Mouse (Mus musculus): ENCODE data around the gene Fam177a. TPM values are rescaled to one million over a fixed set of nuclear protein-coding genes. Genes with fewer than 3 reads are reported as not detected.
"Not testable (repeated sequence)": the region's sequence is repeated elsewhere in the genome, so short reads cannot be mapped to it uniquely, and the experiment has no call there.

The Fam177a gene
- 13.6 and 16.0 TPM in 2 replicates for polyA plus RNA-seq (2014; fragmentation: Nextera tagmentation; extraction: Ambion mirVana)

DNA sequence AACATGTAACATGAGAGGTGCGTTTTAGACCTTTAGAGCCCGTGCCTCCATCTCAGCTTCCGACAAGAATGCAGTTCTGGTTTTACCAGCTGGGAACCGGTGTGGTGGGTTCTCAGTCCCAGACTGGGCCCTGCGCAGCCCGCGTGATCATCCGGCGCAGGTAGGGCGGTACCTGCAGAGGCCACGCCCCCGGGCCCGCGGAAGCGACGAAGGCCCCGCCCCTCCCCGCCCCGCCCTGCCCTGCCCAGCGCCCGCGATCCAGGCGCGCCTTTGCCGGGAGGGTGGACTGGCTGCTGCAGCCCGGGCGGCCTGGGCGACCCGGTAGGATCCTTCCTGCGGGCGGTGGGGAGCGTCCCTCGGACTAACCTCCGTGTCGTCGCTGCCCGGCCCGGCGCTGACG, at the start of gene Fam177a:
Fam177a (plus strand) TSS at position 228 of the 400 bp plus-strand sequence.
- H3K4me3 ChIP-seq (ENCODE audit: low read depth, low read length); DNase-seq (ENCODE audit: low spot score, missing footprints); H3K9ac ChIP-seq (ENCODE audit: low read length); H3K27ac ChIP-seq (ENCODE audit: low read depth, low read length); H3K4me2 ChIP-seq; H3K9me3 ChIP-seq (ENCODE audit: control insufficient read depth, low read length); H3K4me1 ChIP-seq (ENCODE audit: control insufficient read depth, insufficient read depth, low read length); H3K27me3 ChIP-seq (ENCODE audit: control insufficient read depth, insufficient read depth, low read length); H3K36me3 ChIP-seq (ENCODE audit: control insufficient read depth, insufficient read depth, low read length): not testable (repeated sequence)
- ATAC-seq (ENCODE audit: low FRiP score): peak; percentile 96
- WGBS: no CpG with 5 or more reads among the region's 40 CpGs

- Histone ChIP-seq H3K27ac (ENCODE audit: low read depth, low read length) (no peak overlapping the region), H3K4me1 (ENCODE audit: control insufficient read depth, insufficient read depth, low read length) (no peaks in the 10 kb centered on the region), H3K9ac (ENCODE audit: low read length) (no peak overlapping the region), H3K4me3 (ENCODE audit: low read depth, low read length) (no peak overlapping the region), H3K36me3 (ENCODE audit: control insufficient read depth, insufficient read depth, low read length) (no peaks in the 10 kb centered on the region), H3K4me2 (no peak overlapping the region), H3K27me3 (ENCODE audit: control insufficient read depth, insufficient read depth, low read length) (peaks cover 2% of the 10 kb centered on the region; the same call in 1 of the 2 replicates), H3K9me3 (ENCODE audit: control insufficient read depth, low read length) (no peaks in the 10 kb centered on the region)
- DNase-seq (ENCODE audit: low spot score, missing footprints): no peak
- 100% methylated on average over 2 of the region's 2 CpGs for WGBS
- no peak for ATAC-seq (ENCODE audit: low FRiP score)
Observed at GRCm38 (mm10) chr12:55075296-55075695, 49.0 kb upstream of the Fam177a start.

DNA sequence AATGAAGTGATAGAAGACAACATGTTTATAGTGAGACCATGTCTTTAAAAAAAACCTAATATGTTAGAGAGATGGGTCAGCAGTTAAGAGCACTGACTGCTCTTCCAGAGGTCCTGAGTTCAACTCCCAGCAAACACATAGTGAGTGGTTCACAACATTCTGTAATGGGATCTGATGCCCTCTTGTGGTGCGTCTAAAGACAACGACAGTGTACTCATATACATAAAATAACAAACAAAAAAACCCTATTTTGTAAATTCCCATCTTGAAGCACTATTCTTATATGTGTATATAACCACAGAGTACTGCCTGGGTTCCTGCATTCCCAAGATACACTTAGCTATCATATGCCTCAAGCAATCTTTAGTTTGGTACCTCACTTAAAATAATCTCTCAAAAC, 45.6 kb upstream of the Fam177a start:
- not testable (repeated sequence) for H3K9me3 ChIP-seq (ENCODE audit: control insufficient read depth, low read length); DNase-seq (ENCODE audit: low spot score, missing footprints); H3K4me1 ChIP-seq (ENCODE audit: control insufficient read depth, insufficient read depth, low read length); H3K4me2 ChIP-seq; H3K36me3 ChIP-seq (ENCODE audit: control insufficient read depth, insufficient read depth, low read length); H3K27me3 ChIP-seq (ENCODE audit: control insufficient read depth, insufficient read depth, low read length); H3K27ac ChIP-seq (ENCODE audit: low read depth, low read length); ATAC-seq (ENCODE audit: low FRiP score); H3K4me3 ChIP-seq (ENCODE audit: low read depth, low read length); H3K9ac ChIP-seq (ENCODE audit: low read length)
- WGBS: 39% methylated on average over 2 of the region's 2 CpGs

- peak; percentile 100 for DNase-seq (ENCODE audit: low spot score, missing footprints)
- not testable (repeated sequence) for H3K27me3 ChIP-seq (ENCODE audit: control insufficient read depth, insufficient read depth, low read length)
- WGBS: under 1% methylated on average over 59 of the region's 60 CpGs
Observed at GRCm38 (mm10) chr12:55079726-55080600, 44.3 kb upstream of the Fam177a start, which contains the start of the genes 2700097O09Rik and Srp54a. Gene 2700097O09Rik (minus strand): TSS chr12:55080110. Gene Srp54a (plus strand): TSS chr12:55080262.

GRCm38 (mm10) chr12:55080601-55080942, 43.7 kb upstream of the Fam177a start:
- WGBS: 0% methylated on average over 25 of the region's 25 CpGs
- Histone ChIP-seq H3K4me2 (peak overlapping the region; percentile 41), H3K4me3 (ENCODE audit: low read depth, low read length) (peak overlapping the region; percentile 55), H3K9ac (ENCODE audit: low read length) (peak overlapping the region; percentile 61)
- not testable (repeated sequence) for DNase-seq (ENCODE audit: low spot score, missing footprints); H3K27ac ChIP-seq (ENCODE audit: low read depth, low read length); H3K27me3 ChIP-seq (ENCODE audit: control insufficient read depth, insufficient read depth, low read length); H3K4me1 ChIP-seq (ENCODE audit: control insufficient read depth, insufficient read depth, low read length); ATAC-seq (ENCODE audit: low FRiP score); H3K9me3 ChIP-seq (ENCODE audit: control insufficient read depth, low read length); H3K36me3 ChIP-seq (ENCODE audit: control insufficient read depth, insufficient read depth, low read length)

More at GRCm38 (mm10) chr12:55079726-55080600, 44.3 kb upstream of the Fam177a start, which contains the start of the genes 2700097O09Rik and Srp54a:
- not testable (repeated sequence) for H3K9me3 ChIP-seq (ENCODE audit: control insufficient read depth, low read length); H3K36me3 ChIP-seq (ENCODE audit: control insufficient read depth, insufficient read depth, low read length); H3K4me1 ChIP-seq (ENCODE audit: control insufficient read depth, insufficient read depth, low read length)
- H3K27ac ChIP-seq (ENCODE audit: low read depth, low read length): peak within 1 kb of the TSS; percentile 40; the same call in 1 of the 2 replicates
- H3K4me3 ChIP-seq (ENCODE audit: low read depth, low read length): peak within 1 kb of the TSS; percentile 55
- H3K4me2 ChIP-seq: peak within 1 kb of the TSS; percentile 58
- ATAC-seq (ENCODE audit: low FRiP score): peak; percentile 99
- H3K9ac ChIP-seq (ENCODE audit: low read length): peak within 1 kb of the TSS; percentile 61

DNA sequence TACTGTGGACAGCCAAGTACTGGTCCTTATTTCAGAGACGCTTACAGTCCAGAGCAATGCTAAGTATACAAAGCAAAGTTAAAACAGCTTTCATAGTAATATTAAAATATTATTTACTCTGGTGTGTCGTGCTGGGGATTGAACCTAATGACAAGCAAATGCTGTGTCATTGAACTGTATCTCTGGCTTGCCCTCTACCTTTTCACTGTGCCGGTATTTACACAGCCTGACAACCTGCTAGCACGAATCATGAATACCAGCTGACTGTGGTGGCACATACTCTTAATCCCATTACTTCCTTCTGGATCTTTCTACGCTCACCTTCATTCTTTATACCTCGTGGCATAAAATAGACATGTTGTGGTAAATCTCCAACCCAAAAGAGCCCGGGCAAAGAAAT, 32.1 kb upstream of the Fam177a start:
- H3K4me2 ChIP-seq; H3K4me1 ChIP-seq (ENCODE audit: control insufficient read depth, insufficient read depth, low read length); H3K4me3 ChIP-seq (ENCODE audit: low read depth, low read length); DNase-seq (ENCODE audit: low spot score, missing footprints); H3K27ac ChIP-seq (ENCODE audit: low read depth, low read length); H3K36me3 ChIP-seq (ENCODE audit: control insufficient read depth, insufficient read depth, low read length); H3K9ac ChIP-seq (ENCODE audit: low read length); ATAC-seq (ENCODE audit: low FRiP score); H3K9me3 ChIP-seq (ENCODE audit: control insufficient read depth, low read length); H3K27me3 ChIP-seq (ENCODE audit: control insufficient read depth, insufficient read depth, low read length): not testable (repeated sequence)
- WGBS: 88% methylated on average over 1 of the region's 7 CpGs

GRCm38 (mm10) chr12:55112616-55113015, 11.7 kb upstream of the Fam177a start:
- H3K27me3 ChIP-seq (ENCODE audit: control insufficient read depth, insufficient read depth, low read length); H3K9me3 ChIP-seq (ENCODE audit: control insufficient read depth, low read length); H3K4me1 ChIP-seq (ENCODE audit: control insufficient read depth, insufficient read depth, low read length); H3K9ac ChIP-seq (ENCODE audit: low read length); H3K27ac ChIP-seq (ENCODE audit: low read depth, low read length); H3K36me3 ChIP-seq (ENCODE audit: control insufficient read depth, insufficient read depth, low read length); ATAC-seq (ENCODE audit: low FRiP score); H3K4me2 ChIP-seq; H3K4me3 ChIP-seq (ENCODE audit: low read depth, low read length); DNase-seq (ENCODE audit: low spot score, missing footprints): not testable (repeated sequence)
- no CpG with 5 or more reads among the region's 7 CpGs for WGBS

DNA sequence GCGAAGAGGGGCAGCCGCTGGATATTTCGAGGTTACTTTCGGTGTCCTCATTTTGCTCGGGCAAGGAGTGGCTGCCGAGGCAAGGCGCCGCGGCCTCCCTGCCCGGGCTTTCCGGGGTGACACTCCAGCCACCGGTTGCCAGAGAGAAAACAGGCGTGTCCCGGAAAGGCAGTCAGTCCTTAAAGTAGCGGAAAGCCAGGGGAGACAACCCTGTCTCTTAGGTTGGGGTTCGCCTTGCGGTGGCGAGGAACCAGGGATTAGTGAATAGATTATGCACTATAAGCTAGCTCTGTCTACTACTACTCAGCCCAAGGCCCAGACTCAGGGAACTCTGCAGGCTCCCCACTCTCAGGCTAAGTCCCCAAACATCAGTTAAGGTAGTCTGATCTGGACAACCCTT, 462 bp downstream of the Fam177a start:
- not testable (repeated sequence) for DNase-seq (ENCODE audit: low spot score, missing footprints); H3K9ac ChIP-seq (ENCODE audit: low read length); H3K4me3 ChIP-seq (ENCODE audit: low read depth, low read length)

GRCm38 (mm10) chr12:55135540-55135939, 11.3 kb downstream of the Fam177a start:
- ATAC-seq (ENCODE audit: low FRiP score); H3K4me1 ChIP-seq (ENCODE audit: control insufficient read depth, insufficient read depth, low read length); H3K9ac ChIP-seq (ENCODE audit: low read length); DNase-seq (ENCODE audit: low spot score, missing footprints); H3K27ac ChIP-seq (ENCODE audit: low read depth, low read length); H3K27me3 ChIP-seq (ENCODE audit: control insufficient read depth, insufficient read depth, low read length); H3K36me3 ChIP-seq (ENCODE audit: control insufficient read depth, insufficient read depth, low read length); H3K9me3 ChIP-seq (ENCODE audit: control insufficient read depth, low read length); H3K4me2 ChIP-seq; H3K4me3 ChIP-seq (ENCODE audit: low read depth, low read length): not testable (repeated sequence)
- whole genome bisulfite sequencing: no CpG with 5 or more reads among the region's 6 CpGs

More for the DNA sequence above, 462 bp downstream of the Fam177a start:
- not testable (repeated sequence) for H3K4me1 ChIP-seq (ENCODE audit: control insufficient read depth, insufficient read depth, low read length); H3K4me2 ChIP-seq; H3K9me3 ChIP-seq (ENCODE audit: control insufficient read depth, low read length); H3K27ac ChIP-seq (ENCODE audit: low read depth, low read length); H3K27me3 ChIP-seq (ENCODE audit: control insufficient read depth, insufficient read depth, low read length); H3K36me3 ChIP-seq (ENCODE audit: control insufficient read depth, insufficient read depth, low read length)
- peak; percentile 52; the same call in 1 of the 2 replicates for ATAC-seq (ENCODE audit: low FRiP score)
- WGBS: no CpG with 5 or more reads among the region's 18 CpGs
